Mouse (Mus musculus): Measurements from ENCODE around the gene Dpf3.

The Dpf3 gene

GRCm38 (mm10) chr12:83211146-83211822, 276.2 kb downstream of the Dpf3 start:
- DNase-seq (ENCODE audit: low spot score) = no peak

DNA sequence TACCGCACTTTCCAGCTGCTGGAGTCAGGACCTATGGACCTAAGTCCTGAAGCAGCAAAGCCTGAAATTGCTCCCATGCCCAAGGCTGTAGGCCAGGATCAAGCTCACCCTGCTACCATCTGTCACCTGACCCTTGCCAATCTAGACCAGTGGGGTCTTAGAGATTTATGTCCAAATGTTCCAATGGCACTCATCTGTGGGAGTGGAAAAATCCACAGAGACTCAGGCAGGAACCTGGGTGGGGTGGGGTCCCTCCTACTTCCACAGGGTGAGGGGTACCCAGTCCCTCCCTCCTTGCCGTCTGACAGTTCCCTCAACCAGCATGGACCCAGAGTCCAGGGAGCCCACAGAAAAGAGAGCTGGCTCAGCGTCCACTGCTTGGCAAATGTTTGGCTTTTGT, 276.8 kb downstream of the Dpf3 start:
- no peak for DNase-seq (ENCODE audit: low spot score)

DNA sequence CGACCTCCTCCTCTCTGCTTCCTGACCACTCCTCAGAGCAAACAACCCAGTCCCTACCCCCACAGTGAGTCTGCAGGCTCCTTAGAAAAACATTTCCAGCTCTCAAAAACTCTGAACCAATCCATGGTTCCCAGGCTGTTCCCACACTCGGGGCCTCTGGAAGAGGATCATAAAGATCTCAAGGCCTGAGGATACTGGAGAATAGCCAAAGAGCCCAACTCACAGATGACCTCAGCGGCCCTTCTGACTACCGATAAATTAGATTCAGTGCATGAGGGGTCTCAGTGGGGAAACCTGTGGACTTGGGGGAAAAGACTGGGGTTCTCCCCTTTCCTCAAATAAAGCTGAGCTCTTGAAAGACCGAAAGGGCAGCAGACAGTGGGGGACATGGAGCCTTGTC, 277.2 kb downstream of the Dpf3 start:
- no peak for DNase-seq (ENCODE audit: low spot score)

GRCm38 (mm10) chr12:83209461-83209860, 278.1 kb downstream of the Dpf3 start:
- DNase-seq (ENCODE audit: low spot score) = no peak

GRCm38 (mm10) chr12:83208841-83209240, 278.7 kb downstream of the Dpf3 start:
- DNase-seq (ENCODE audit: low spot score) = no peak

GRCm38 (mm10) chr12:83208011-83208410, 279.5 kb downstream of the Dpf3 start:
- DNase-seq (ENCODE audit: low spot score) = no peak

DNA sequence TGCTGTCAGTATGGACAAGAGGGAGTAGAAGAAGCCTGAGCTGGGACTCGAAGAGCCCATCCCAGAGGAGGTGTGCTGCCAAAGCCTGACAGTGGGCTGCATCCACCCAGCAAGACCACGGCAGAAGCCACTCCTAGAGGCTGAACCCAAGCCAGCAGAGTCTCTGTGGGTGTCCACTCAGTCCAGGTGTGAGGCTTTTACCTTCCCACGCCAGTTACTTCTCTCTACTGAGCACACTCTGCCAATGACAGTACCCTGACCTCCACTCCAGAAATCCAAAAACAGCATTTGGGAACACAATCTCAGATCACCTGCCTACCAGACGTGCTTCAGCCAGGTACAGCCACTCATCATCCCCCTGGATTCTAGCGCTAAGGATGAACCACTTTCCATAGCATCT, 280.0 kb downstream of the Dpf3 start:
- DNase-seq (ENCODE audit: low spot score) = no peak

DNA sequence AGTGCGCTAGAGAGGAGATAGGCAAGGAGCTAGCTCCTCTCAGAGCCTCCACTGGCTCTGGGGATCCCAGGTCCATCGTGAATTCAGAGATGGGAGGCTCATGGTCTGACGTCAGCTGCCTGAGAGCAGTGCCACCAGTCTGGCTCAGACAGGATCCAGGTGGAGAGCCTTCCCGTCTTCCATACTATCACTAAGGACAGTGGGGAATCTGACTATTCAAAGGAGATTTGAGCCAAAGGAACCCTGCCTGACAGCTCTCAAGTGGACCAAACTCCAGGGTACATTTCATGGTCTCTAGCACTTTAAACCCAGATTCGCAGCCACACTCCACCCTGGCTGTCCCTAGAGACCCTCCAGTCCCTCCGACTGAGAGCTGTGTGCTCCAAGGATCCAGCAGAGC, 280.6 kb downstream of the Dpf3 start:
- DNase-seq (ENCODE audit: low spot score) = no peak

GRCm38 (mm10) chr12:83204361-83204760, 283.2 kb downstream of the Dpf3 start:
- DNase-seq (ENCODE audit: low spot score) = no peak

GRCm38 (mm10) chr12:83201674-83202073, 285.8 kb downstream of the Dpf3 start:
- no peak for DNase-seq (ENCODE audit: low spot score)

GRCm38 (mm10) chr12:83180561-83180960, 307.0 kb downstream of the Dpf3 start:
- DNase-seq (ENCODE audit: low spot score) = no peak

GRCm38 (mm10) chr12:83179860-83180259, 307.7 kb downstream of the Dpf3 start:
- DNase-seq (ENCODE audit: low spot score) = no peak

DNA sequence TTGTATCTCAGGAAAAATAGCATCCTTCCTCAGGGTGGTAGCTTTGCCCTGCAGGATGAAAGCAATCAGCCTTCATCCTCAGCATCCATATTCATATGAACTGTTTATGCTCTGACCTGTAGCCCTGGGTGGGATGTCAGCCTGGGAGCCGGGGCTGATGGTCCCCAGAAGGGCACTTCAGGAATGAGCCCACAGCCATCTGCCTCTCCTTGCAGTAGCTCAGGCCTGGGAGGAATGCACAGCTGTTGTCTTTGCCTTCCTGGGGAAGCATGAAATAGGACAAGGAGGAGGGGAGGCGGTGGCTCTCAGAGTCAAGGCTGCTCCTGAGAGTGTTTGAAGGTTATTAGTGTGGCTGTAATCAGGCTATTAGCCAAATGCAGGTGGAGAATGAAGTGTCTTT, 308.7 kb downstream of the Dpf3 start:
- DNase-seq (ENCODE audit: low spot score) = no peak

- no peak for DNase-seq (ENCODE audit: low spot score)
These were observed 317.9 kb downstream of the Dpf3 start for GRCm38 (mm10) chr12:83169495-83170209.

- DNase-seq (ENCODE audit: low spot score) = no peak
These were observed 319.2 kb downstream of the Dpf3 start for GRCm38 (mm10) chr12:83168310-83168709.

DNA sequence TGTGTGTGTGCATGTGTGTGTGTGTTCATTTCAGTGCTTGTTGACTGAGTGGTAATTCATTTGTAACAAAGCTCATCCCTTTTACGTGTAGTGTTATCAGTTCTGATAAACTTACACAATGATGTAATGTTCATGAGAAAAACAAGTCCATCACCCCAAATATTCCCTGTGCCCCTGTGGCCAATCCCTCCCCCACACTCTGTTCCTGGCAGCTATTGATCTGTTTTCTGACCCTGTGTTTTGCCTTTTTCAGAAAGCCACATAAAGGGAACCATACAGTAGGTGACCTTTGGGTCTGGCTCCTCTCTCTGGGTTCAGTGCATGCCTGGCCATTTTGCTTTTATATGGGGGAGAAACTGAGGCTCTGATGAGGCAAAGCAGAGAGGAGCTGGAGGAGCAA, 322.5 kb downstream of the Dpf3 start:
- DNase-seq (ENCODE audit: low spot score) = no peak

All from ovary, postnatal 14 days (tissue).